Mouse (Mus musculus): ENCODE measurements at regions not wholly inside any gene's neighbourhood (a gene's known extent, or its start where the extent isn't known, plus 50 kb on each side); places are given as distances from the start of the nearest gene placed in this dataset.

DNA sequence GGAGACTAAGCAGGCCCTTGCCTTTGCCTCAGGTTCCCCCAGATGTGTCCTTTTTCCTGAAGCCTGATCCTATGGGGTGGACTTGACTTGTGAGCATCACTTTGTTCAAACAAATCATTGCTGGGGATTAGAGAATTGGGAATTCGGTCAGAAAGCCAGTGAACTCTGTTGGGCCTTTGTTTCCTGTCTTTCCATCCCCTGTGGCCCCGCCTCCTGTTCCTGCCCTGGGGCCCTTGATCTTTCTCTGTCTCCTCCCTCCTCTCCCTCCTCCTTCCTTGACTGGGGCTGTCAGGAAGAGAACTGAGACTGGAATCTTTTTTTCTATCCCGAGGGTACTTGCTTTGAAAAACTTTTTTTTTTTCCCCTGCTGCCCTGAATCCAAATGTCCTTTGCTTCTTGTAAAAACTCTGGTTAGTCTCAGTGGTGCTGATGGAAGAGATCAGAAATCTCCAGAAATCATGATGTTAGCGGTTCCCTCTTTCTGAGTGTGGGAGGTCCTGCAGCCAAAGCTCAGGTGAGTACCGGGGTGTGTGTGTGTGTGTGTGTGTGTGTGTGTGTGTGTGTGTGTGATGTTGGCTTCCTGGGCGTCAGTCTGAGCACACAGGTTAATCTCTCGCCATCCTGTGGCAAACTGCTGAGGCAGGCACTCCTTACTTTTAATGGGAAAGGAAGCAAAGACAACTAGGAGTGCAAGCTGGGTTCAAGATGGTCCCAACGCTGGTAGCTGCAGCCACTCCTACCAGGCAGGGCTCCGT, 118.7 kb downstream of the Ddx11 start:
- no peak for ATAC-seq (ENCODE audit: low read depth)
- Histone ChIP-seq H3K9me3 (replicated peaks; ENCODE audit: control insufficient read depth, low read length) (no peaks in the 10 kb centered on the region), H3K27me3 (ENCODE audit: control insufficient read depth, insufficient read depth, low read depth, low read length) (peaks cover 3% of the 10 kb centered on the region; the same call in 1 of the 2 replicates), H3K27ac (ENCODE audit: low read length) (no peak overlapping the region), H3K4me1 (ENCODE audit: control insufficient read depth, low read depth, low read length) (no peaks in the 10 kb centered on the region), H3K4me3 (ENCODE audit: low read depth, low read length) (no peak overlapping the region), H3K9ac (ENCODE audit: low read depth, low read length) (no peak overlapping the region), H3K36me3 (ENCODE audit: control insufficient read depth, insufficient read depth) (no peaks in the 10 kb centered on the region), H3K4me2 (ENCODE audit: low read depth, low read length) (no peak overlapping the region)
- WGBS (ENCODE audit: insufficient replicate concordance) = 23% methylated on average over 9 of the region's 9 CpGs

DNA sequence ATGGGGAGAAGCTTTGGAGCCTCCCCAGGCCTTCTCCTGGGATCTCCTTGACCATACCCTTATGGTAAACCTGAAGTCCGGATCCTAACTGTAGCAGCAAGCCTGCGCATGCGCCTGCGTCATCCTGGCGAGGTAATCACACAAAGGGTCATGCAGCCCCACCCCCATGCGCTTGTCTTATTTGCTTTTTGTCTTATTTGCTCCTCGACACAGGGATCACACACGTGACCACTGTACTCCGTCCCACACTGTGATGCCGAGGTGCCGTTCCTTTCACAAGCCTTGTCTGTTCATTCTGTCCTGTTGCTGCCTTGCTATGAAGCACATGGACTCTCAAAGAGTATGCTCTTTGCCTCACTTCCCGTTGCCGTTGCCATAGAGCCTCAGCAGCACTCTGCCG, 120.9 kb downstream of the Ddx11 start:
- no peak overlapping the region for H3K4me3 ChIP-seq (ENCODE audit: low read depth, low read length)
- H3K27ac ChIP-seq (ENCODE audit: low read length) = no peak overlapping the region
- H3K27me3 ChIP-seq (ENCODE audit: control insufficient read depth, insufficient read depth, low read depth, low read length) = no peaks in the 10 kb centered on the region
- no peaks in the 10 kb centered on the region for H3K4me1 ChIP-seq (ENCODE audit: control insufficient read depth, low read depth, low read length)
- no peaks in the 10 kb centered on the region for H3K9me3 ChIP-seq (replicated peaks; ENCODE audit: control insufficient read depth, low read length)
- no peak overlapping the region for H3K9ac ChIP-seq (ENCODE audit: low read depth, low read length)
- no peak for ATAC-seq (ENCODE audit: low read depth)
- no peak overlapping the region for H3K4me2 ChIP-seq (ENCODE audit: low read depth, low read length)
- no peaks in the 10 kb centered on the region for H3K36me3 ChIP-seq (ENCODE audit: control insufficient read depth, insufficient read depth)
- 72% methylated on average over 14 of the region's 14 CpGs for WGBS (ENCODE audit: insufficient replicate concordance)

DNA sequence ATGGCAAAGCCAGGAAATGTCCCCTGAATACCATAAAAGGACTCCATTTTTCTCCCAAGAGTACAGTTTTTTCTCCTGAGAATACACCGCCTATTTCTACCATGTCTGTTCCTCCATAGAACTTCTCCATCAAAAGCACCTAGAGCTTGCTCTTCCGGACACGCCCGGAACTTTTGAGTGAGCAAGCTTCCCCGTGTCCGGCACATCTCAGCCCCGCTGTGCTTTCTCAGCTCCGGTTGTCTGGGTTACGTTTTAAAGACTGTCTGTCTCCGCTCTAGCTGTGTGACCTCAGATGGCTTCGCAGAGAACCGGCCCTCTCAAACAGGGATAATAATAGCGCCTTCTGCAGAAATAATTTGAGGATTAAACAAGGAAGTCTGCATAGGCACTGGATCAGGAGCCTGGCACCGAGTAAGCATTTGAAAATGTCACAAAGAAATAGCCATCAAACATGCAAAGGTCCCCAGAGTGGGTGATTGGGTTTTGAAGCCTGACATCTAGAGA, 122.8 kb downstream of the Ddx11 start:
- Histone ChIP-seq H3K27ac (ENCODE audit: low read length) (no peak overlapping the region), H3K9me3 (replicated peaks; ENCODE audit: control insufficient read depth, low read length) (no peaks in the 10 kb centered on the region), H3K4me3 (ENCODE audit: low read depth, low read length) (no peak overlapping the region), H3K27me3 (ENCODE audit: control insufficient read depth, insufficient read depth, low read depth, low read length) (no peaks in the 10 kb centered on the region), H3K9ac (ENCODE audit: low read depth, low read length) (no peak overlapping the region), H3K4me1 (ENCODE audit: control insufficient read depth, low read depth, low read length) (no peaks in the 10 kb centered on the region), H3K36me3 (ENCODE audit: control insufficient read depth, insufficient read depth) (no peaks in the 10 kb centered on the region), H3K4me2 (ENCODE audit: low read depth, low read length) (no peak overlapping the region)
- WGBS (ENCODE audit: insufficient replicate concordance) = 71% methylated on average over 14 of the region's 14 CpGs
- ATAC-seq (ENCODE audit: low read depth) = no peak

DNA sequence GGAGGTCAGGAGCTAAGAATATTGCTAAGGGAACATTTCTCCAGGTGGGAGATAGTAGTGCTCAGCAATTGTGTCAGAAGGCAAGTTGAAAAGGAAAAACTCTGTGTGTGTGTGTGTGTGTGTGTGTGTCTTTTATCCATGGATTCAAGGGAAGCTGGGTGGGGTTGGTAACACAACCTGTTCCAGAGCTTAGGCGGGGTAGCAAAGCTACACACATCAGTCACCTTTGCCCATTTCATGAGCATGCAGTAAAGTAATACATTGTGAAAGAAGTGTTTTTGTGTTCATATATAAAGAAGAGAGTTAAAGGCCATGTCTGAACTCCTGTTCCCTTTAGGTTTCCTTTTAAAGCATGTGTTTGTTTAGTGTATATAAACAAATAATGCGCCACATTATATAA, 128.2 kb downstream of the Ddx11 start:
- H3K27ac ChIP-seq (ENCODE audit: low read length) = no peak overlapping the region
- no peaks in the 10 kb centered on the region for H3K27me3 ChIP-seq (ENCODE audit: control insufficient read depth, insufficient read depth, low read depth, low read length)
- H3K4me2 ChIP-seq (ENCODE audit: low read depth, low read length) = no peak overlapping the region
- ATAC-seq (ENCODE audit: low read depth) = no peak
- no peaks in the 10 kb centered on the region for H3K36me3 ChIP-seq (ENCODE audit: control insufficient read depth, insufficient read depth)
- no peaks in the 10 kb centered on the region for H3K9me3 ChIP-seq (replicated peaks; ENCODE audit: control insufficient read depth, low read length)
- H3K4me3 ChIP-seq (ENCODE audit: low read depth, low read length) = no peak overlapping the region
- no peak overlapping the region for H3K9ac ChIP-seq (ENCODE audit: low read depth, low read length)
- H3K4me1 ChIP-seq (ENCODE audit: control insufficient read depth, low read depth, low read length) = no peaks in the 10 kb centered on the region
- WGBS (ENCODE audit: insufficient replicate concordance) = 68% methylated on average over 2 of the region's 2 CpGs

DNA sequence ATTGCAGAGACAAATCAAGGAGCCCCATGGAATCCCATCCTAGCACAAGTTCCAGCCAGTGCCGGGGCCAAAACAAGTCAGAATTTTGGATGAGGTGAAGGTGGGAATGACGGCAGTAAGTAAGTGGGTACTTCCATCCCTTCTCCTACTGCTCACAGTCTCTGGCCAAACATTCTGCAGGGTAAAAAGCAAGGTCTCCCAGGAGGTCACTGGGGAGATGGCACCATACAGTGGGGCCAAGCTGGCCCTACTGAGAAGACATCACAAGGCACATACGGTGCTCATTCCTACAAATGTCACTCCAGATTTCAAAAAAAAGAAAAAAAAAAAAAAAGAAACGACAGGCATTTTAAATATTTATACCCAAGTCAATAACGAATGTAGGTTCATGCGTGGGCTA, 129.6 kb downstream of the Ddx11 start:
- WGBS (ENCODE audit: insufficient replicate concordance) = 65% methylated on average over 6 of the region's 6 CpGs
- H3K4me3 ChIP-seq (ENCODE audit: low read depth, low read length) = no peak overlapping the region
- H3K36me3 ChIP-seq (ENCODE audit: control insufficient read depth, insufficient read depth) = no peaks in the 10 kb centered on the region
- H3K27ac ChIP-seq (ENCODE audit: low read length) = no peak overlapping the region
- no peaks in the 10 kb centered on the region for H3K4me1 ChIP-seq (ENCODE audit: control insufficient read depth, low read depth, low read length)
- no peaks in the 10 kb centered on the region for H3K9me3 ChIP-seq (replicated peaks; ENCODE audit: control insufficient read depth, low read length)
- no peak overlapping the region for H3K9ac ChIP-seq (ENCODE audit: low read depth, low read length)
- H3K27me3 ChIP-seq (ENCODE audit: control insufficient read depth, insufficient read depth, low read depth, low read length) = no peaks in the 10 kb centered on the region
- no peak for ATAC-seq (ENCODE audit: low read depth)
- H3K4me2 ChIP-seq (ENCODE audit: low read depth, low read length) = no peak overlapping the region

DNA sequence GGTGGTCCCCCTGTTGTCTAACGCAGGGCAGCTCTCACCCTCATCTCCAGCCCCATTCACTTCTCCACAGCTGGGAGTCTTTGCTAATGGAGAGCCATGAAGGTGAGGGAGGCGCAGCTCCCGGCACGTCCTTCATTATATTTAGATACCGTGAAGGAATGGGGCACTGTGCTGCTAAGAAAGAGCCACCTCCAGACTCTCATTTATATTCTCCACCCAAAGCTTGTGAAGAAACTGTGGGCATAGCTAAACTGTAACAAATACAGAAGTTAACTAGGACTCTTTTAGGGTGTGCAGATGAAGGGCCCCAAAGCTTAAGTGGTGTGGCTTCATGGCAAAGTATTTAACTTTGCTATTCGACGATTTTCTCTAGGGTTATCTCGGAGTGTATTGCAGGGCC, 136.4 kb downstream of the Ddx11 start:
- H3K36me3 ChIP-seq (ENCODE audit: control insufficient read depth, insufficient read depth) = no peaks in the 10 kb centered on the region
- no peaks in the 10 kb centered on the region for H3K27me3 ChIP-seq (ENCODE audit: control insufficient read depth, insufficient read depth, low read depth, low read length)

DNA sequence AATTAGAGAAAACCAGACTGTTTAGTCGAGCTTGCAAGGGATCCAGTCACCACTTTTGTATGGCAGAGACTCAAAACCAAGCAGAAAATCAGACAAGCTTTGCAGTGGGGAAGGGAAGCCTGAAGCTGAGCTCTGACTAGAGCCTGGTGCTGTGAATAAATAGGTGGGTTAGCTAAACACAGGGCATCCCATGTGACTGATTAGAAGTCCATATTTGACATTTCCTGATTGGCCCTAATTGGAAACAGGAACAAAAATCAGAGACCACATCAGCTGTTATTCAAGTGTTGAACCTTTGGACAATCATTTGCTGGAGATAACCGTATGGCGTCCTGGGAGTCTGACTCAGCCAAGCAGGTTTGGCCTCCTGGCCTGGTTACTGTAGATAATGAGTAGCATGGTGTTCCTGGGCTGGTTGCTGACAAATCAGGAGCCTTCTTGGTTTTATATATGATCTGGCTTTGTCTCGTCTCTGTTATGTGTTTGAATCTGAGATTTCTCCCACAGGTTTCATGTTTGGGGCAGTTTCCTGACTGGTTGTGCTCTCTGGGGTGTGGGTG, 139.4 kb downstream of the Ddx11 start:
- no peak overlapping the region for H3K27ac ChIP-seq (ENCODE audit: low read length)
- no peaks in the 10 kb centered on the region for H3K27me3 ChIP-seq (ENCODE audit: control insufficient read depth, insufficient read depth, low read depth, low read length)
- H3K4me1 ChIP-seq (ENCODE audit: control insufficient read depth, low read depth, low read length) = no peaks in the 10 kb centered on the region
- H3K9me3 ChIP-seq (replicated peaks; ENCODE audit: control insufficient read depth, low read length) = no peaks in the 10 kb centered on the region
- 44% methylated on average over 4 of the region's 4 CpGs for WGBS (ENCODE audit: insufficient replicate concordance)
- H3K4me3 ChIP-seq (ENCODE audit: low read depth, low read length) = no peak overlapping the region
- no peak for ATAC-seq (ENCODE audit: low read depth)
- H3K9ac ChIP-seq (ENCODE audit: low read depth, low read length) = no peak overlapping the region
- H3K36me3 ChIP-seq (ENCODE audit: control insufficient read depth, insufficient read depth) = no peaks in the 10 kb centered on the region
- no peak overlapping the region for H3K4me2 ChIP-seq (ENCODE audit: low read depth, low read length)

More for the DNA sequence above, 136.4 kb downstream of the Ddx11 start:
- Histone ChIP-seq H3K27ac (ENCODE audit: low read length) (no peak overlapping the region), H3K4me3 (ENCODE audit: low read depth, low read length) (no peak overlapping the region), H3K9ac (ENCODE audit: low read depth, low read length) (no peak overlapping the region), H3K9me3 (replicated peaks; ENCODE audit: control insufficient read depth, low read length) (no peaks in the 10 kb centered on the region), H3K4me1 (ENCODE audit: control insufficient read depth, low read depth, low read length) (no peaks in the 10 kb centered on the region), H3K4me2 (ENCODE audit: low read depth, low read length) (no peak overlapping the region)
- ATAC-seq (ENCODE audit: low read depth) = no peak
- 66% methylated on average over 8 of the region's 8 CpGs for WGBS (ENCODE audit: insufficient replicate concordance)

DNA sequence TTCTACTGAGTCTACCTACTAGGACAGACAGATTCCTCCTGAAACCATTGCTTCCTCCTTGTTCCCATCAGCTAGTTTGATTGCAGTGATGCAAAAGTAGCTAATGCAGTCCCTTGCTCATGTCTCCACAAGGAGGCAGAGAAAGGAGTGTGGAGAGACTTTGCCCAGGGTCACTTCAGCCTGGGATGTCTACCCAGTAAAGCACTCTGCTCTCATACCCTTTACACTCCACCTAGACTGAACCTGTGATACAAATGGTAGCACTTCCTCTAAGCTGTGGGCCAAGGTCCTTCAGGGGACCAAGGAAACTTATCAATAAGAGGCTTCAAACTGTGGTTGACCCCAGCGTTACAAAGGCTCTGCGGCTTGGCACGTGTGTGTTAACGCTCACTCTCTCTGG, 140.1 kb downstream of the Ddx11 start:
- Histone ChIP-seq H3K4me3 (ENCODE audit: low read depth, low read length) (no peak overlapping the region), H3K9ac (ENCODE audit: low read depth, low read length) (no peak overlapping the region), H3K27ac (ENCODE audit: low read length) (no peak overlapping the region), H3K27me3 (ENCODE audit: control insufficient read depth, insufficient read depth, low read depth, low read length) (no peaks in the 10 kb centered on the region), H3K4me1 (ENCODE audit: control insufficient read depth, low read depth, low read length) (no peaks in the 10 kb centered on the region), H3K4me2 (ENCODE audit: low read depth, low read length) (no peak overlapping the region), H3K36me3 (ENCODE audit: control insufficient read depth, insufficient read depth) (no peaks in the 10 kb centered on the region), H3K9me3 (replicated peaks; ENCODE audit: control insufficient read depth, low read length) (no peaks in the 10 kb centered on the region)
- WGBS (ENCODE audit: insufficient replicate concordance) = 81% methylated on average over 4 of the region's 4 CpGs
- ATAC-seq (ENCODE audit: low read depth) = no peak

DNA sequence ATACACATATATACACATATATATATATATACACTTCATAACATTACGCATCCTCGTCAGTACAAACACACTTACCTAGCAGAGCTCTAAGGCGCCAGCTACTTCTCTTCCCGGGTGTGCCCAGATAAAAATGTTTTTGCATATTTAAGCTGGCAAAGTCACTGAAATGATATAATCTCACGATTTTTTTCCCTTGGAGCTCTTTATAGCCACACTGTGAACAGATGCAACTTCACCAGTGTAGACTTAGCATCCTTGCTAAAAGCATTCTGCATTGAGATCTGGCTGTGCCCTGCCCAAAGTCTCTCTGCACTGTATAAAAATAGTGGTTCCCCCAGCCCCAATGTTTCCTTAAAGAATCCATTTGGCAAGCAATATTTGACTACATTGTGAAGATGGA, 143.5 kb downstream of the Ddx11 start:
- H3K9me3 ChIP-seq (replicated peaks; ENCODE audit: control insufficient read depth, low read length) = no peaks in the 10 kb centered on the region
- H3K36me3 ChIP-seq (ENCODE audit: control insufficient read depth, insufficient read depth) = no peaks in the 10 kb centered on the region
- H3K27ac ChIP-seq (ENCODE audit: low read length) = no peak overlapping the region
- H3K4me3 ChIP-seq (ENCODE audit: low read depth, low read length) = no peak overlapping the region
- no peak for ATAC-seq (ENCODE audit: low read depth)
- H3K27me3 ChIP-seq (ENCODE audit: control insufficient read depth, insufficient read depth, low read depth, low read length) = no peaks in the 10 kb centered on the region
- 57% methylated on average over 5 of the region's 5 CpGs for WGBS (ENCODE audit: insufficient replicate concordance)
- no peaks in the 10 kb centered on the region for H3K4me1 ChIP-seq (ENCODE audit: control insufficient read depth, low read depth, low read length)
- no peak overlapping the region for H3K4me2 ChIP-seq (ENCODE audit: low read depth, low read length)
- no peak overlapping the region for H3K9ac ChIP-seq (ENCODE audit: low read depth, low read length)
